Mouse (Mus musculus) thymus, adult 2 months (tissue): ENCODE data around the gene 1700020L24Rik. TPM values are rescaled to one million over a fixed set of nuclear protein-coding genes. Genes with fewer than 3 reads are reported as not detected.

Experiments
- DNase-seq: peaks from one replicate; pipeline ENCODE4 v3.0.0; 2021
- H3K27ac ChIP-seq: fragments of 200-500 bp; 2 replicates; pipeline ENCODE4 v1.5.1; 2012; ENCODE audit warnings: low read length, control low read depth; ENCODE audit not compliant: control insufficient read depth, insufficient read depth
- H3K27me3 ChIP-seq: fragments of 200-500 bp; 2 replicates; pipeline ENCODE4 v1.6.1; 2012; ENCODE audit warnings: mild to moderate bottlenecking, low read length, moderate library complexity, mixed read lengths; ENCODE audit not compliant: control insufficient read depth, insufficient read depth
- H3K36me3 ChIP-seq: fragments of 200-500 bp; 2 replicates; pipeline ENCODE4 v1.6.1; 2012; ENCODE audit warnings: mild to moderate bottlenecking, low read length, moderate library complexity; ENCODE audit not compliant: control insufficient read depth, insufficient read depth
- H3K4me1 ChIP-seq: fragments of 200-500 bp; replicated peaks from 2 replicates; pipeline ENCODE4 v1.6.1; 2012; ENCODE audit warnings: low read length; ENCODE audit not compliant: control insufficient read depth, insufficient read depth
- H3K4me3 ChIP-seq: fragments of 200-500 bp; 2 replicates; pipeline ENCODE4 v1.5.1; 2012; ENCODE audit warnings: mild to moderate bottlenecking, low read length, control low read depth, moderate library complexity; ENCODE audit not compliant: control insufficient read depth, insufficient read depth
- CTCF ChIP-seq: fragments of 200-500 bp; IDR thresholded peaks from 2 replicates; pipeline ENCODE4 v1.5.1; 2012; ENCODE audit warnings: mild to moderate bottlenecking, control low read depth, low read length, moderate library complexity, borderline replicate concordance; ENCODE audit not compliant: control insufficient read depth, poor library complexity, insufficient read depth; ENCODE audit errors: extremely low read depth
- POLR2A ChIP-seq: fragments of 200-500 bp; IDR thresholded peaks from 2 replicates; pipeline ENCODE4 v1.6.1; 2012; ENCODE audit warnings: mild to moderate bottlenecking, low read length, control low read depth, moderate library complexity; ENCODE audit not compliant: control insufficient read depth, poor library complexity, insufficient read depth; ENCODE audit errors: extremely low read depth
- WGBS: fragments of 180-500 bp; shearing (Covaris S2); methylation state at CpG from one replicate; pipeline ENCODE4 v1.1.7; 2018; 5-methylcytosine and 5-hydroxymethylcytosine counted together
- polyA plus RNA-seq: library from polyadenylated mRNA; depleted of rRNA; stranded (reverse); fragments of >200 nt; gene quantifications from 2 replicates; pipeline ENCODE4 v1.2.3, GENCODE M21; 2012; rRNA removed

1700020L24Rik gene
- polyA plus RNA-seq, 1 experiment, result 1.9 TPM

- no peak overlapping the region for H3K27ac ChIP-seq
- TF ChIP-seq POLR2A (no peak), CTCF (no peak)
- H3K36me3 ChIP-seq, result no peaks in the 10 kb centered on the region
- no peak overlapping the region for H3K4me3 ChIP-seq
- WGBS, result 41% methylated on average over 11 of the region's 11 CpGs
- peaks cover 10% of the 10 kb centered on the region; the same call in 1 of the 2 replicates for H3K27me3 ChIP-seq
- no peak for DNase-seq
- peaks cover 7% of the 10 kb centered on the region for H3K4me1 ChIP-seq
Measured at GRCm38 (mm10) chr11:83467120-83467652, 29.7 kb downstream of the 1700020L24Rik start.

GRCm38 (mm10) chr11:83468765-83469164 lies 31.3 kb downstream of the 1700020L24Rik start:
- H3K27ac ChIP-seq, result no peak overlapping the region
- TF ChIP-seq CTCF (no peak), POLR2A (no peak)
- H3K27me3 ChIP-seq, result no peaks in the 10 kb centered on the region
- WGBS, result 98% methylated on average over 3 of the region's 3 CpGs
- DNase-seq, result no peak
- no peak overlapping the region for H3K4me3 ChIP-seq
- no peaks in the 10 kb centered on the region for H3K36me3 ChIP-seq
- H3K4me1 ChIP-seq, result peaks cover 3% of the 10 kb centered on the region

GRCm38 (mm10) chr11:83471766-83472165 lies 34.3 kb downstream of the 1700020L24Rik start:
- TF ChIP-seq POLR2A (no peak), CTCF (no peak)
- H3K27me3 ChIP-seq, result no peaks in the 10 kb centered on the region
- H3K36me3 ChIP-seq, result no peaks in the 10 kb centered on the region
- no peak overlapping the region for H3K27ac ChIP-seq
- no peak overlapping the region for H3K4me3 ChIP-seq
- peaks cover 7% of the 10 kb centered on the region for H3K4me1 ChIP-seq
- no peak for DNase-seq
- 92% methylated on average over 2 of the region's 2 CpGs for WGBS

- peaks cover 7% of the 10 kb centered on the region for H3K4me1 ChIP-seq
- peak; percentile 19; the same call in 1 of the 2 replicates for TF ChIP-seq CTCF
- TF ChIP-seq POLR2A, result peak; percentile 92
- no peaks in the 10 kb centered on the region for H3K27me3 ChIP-seq
- no peaks in the 10 kb centered on the region for H3K36me3 ChIP-seq
- peak within 1 kb of the TSS; percentile 58; the same call in 1 of the 2 replicates for H3K27ac ChIP-seq
- peak within 1 kb of the TSS; percentile 93 for H3K4me3 ChIP-seq
- 2% methylated on average over 66 of the region's 66 CpGs for WGBS
- DNase-seq, result peak; percentile 99
Measured at GRCm38 (mm10) chr11:83472324-83473234, 35.1 kb downstream of the 1700020L24Rik start, which contains the start of gene Taf15. Taf15 (plus strand) TSS chr11:83473086.

GRCm38 (mm10) chr11:83473235-83474016 lies 35.9 kb downstream of the 1700020L24Rik start:
- Histone ChIP-seq H3K36me3 (no peaks in the 10 kb centered on the region), H3K27ac (peak overlapping the region; percentile 58; the same call in 1 of the 2 replicates), H3K27me3 (no peaks in the 10 kb centered on the region), H3K4me1 (peaks cover 7% of the 10 kb centered on the region), H3K4me3 (peak overlapping the region; percentile 93)
- under 1% methylated on average over 50 of the region's 52 CpGs for WGBS
- DNase-seq, result peak; percentile 30
- TF ChIP-seq CTCF (no peak), POLR2A (no peak)

Other genes with a start within 250 kb of the 1700020L24Rik start
- 2.7 and 3.0 TPM in 2 replicates for gene Slfn3, start 246.3 kb upstream of the 1700020L24Rik start, polyA plus RNA-seq
- not detected in 2 replicates for gene Slfn14, start 151.0 kb upstream of the 1700020L24Rik start, polyA plus RNA-seq
- gene Ap2b1, start 138.7 kb upstream of the 1700020L24Rik start, polyA plus RNA-seq, result 41.4 and 51.0 TPM in 2 replicates
- gene Pex12, start 135.1 kb upstream of the 1700020L24Rik start, polyA plus RNA-seq, result 8.5 and 9.2 TPM in 2 replicates
- gene Rasl10b, start 28.5 kb upstream of the 1700020L24Rik start, polyA plus RNA-seq, result 1.2 and 5.3 TPM in 2 replicates
- 0.10 and 0.12 TPM in 2 replicates for gene Gas2l2, start 8.2 kb upstream of the 1700020L24Rik start, polyA plus RNA-seq
- 6.0 and 8.2 TPM in 2 replicates for gene Mmp28, start 25.4 kb downstream of the 1700020L24Rik start, polyA plus RNA-seq
- gene Taf15, start 35.4 kb downstream of the 1700020L24Rik start, polyA plus RNA-seq, result 17.1 and 20.0 TPM in 2 replicates
- gene Heatr9, start 84.5 kb downstream of the 1700020L24Rik start, polyA plus RNA-seq, result 0.20 TPM in 1 of 2 replicates, not detected in the other
- 526 and 777 TPM in 2 replicates for gene Ccl5, start 92.8 kb downstream of the 1700020L24Rik start, polyA plus RNA-seq
- gene Ccl9, start 141.0 kb downstream of the 1700020L24Rik start, polyA plus RNA-seq, result 3.4 and 4.5 TPM in 2 replicates
- gene Ccl6, start 155.4 kb downstream of the 1700020L24Rik start, polyA plus RNA-seq, result 4.9 and 10.4 TPM in 2 replicates
- gene Rpl9-ps1, start 207.9 kb downstream of the 1700020L24Rik start, polyA plus RNA-seq, result not detected in 2 replicates
- gene Ccl3, start 211.7 kb downstream of the 1700020L24Rik start, polyA plus RNA-seq, result 3.6 and 10.2 TPM in 2 replicates
- 5.0 and 8.5 TPM in 2 replicates for gene Ccl4, start 224.9 kb downstream of the 1700020L24Rik start, polyA plus RNA-seq